Mouse (Mus musculus) olfactory bulb, adult 2 months (tissue): ENCODE data around the gene H2-M10.6. TPM values are rescaled to one million over a fixed set of nuclear protein-coding genes. Genes with fewer than 3 reads are reported as not detected.

ENCODE experiments used
- H3K27ac ChIP-seq: fragments of 200-500 bp; 2 replicates; pipeline ENCODE4 v1.5.1; 2012; ENCODE audit warnings: low read depth, low read length; ENCODE audit not compliant: insufficient read depth
- H3K4me1 ChIP-seq: fragments of 200-500 bp; 2 replicates; pipeline ENCODE4 v1.6.1; 2012; ENCODE audit warnings: low read length; ENCODE audit not compliant: control insufficient read depth, insufficient read depth
- H3K4me3 ChIP-seq: fragments of 200-500 bp; 2 replicates; pipeline ENCODE4 v1.5.1; 2012; ENCODE audit warnings: mild to moderate bottlenecking, low read depth, low read length, moderate library complexity; ENCODE audit not compliant: insufficient read depth
- CTCF ChIP-seq: fragments of 200-500 bp; IDR thresholded peaks from 2 replicates; pipeline ENCODE4 v1.5.1; 2012; ENCODE audit warnings: low read depth, mild to moderate bottlenecking, low read length, moderate library complexity; ENCODE audit not compliant: insufficient read depth
- POLR2A ChIP-seq: fragments of 200-500 bp; IDR thresholded peaks from 2 replicates; pipeline ENCODE4 v1.6.1; 2012; ENCODE audit warnings: mild to moderate bottlenecking, low read depth, low read length, moderate library complexity; ENCODE audit not compliant: insufficient read depth
- WGBS: fragments of 180-500 bp; shearing (Covaris S2); methylation state at CpG from one replicate; pipeline ENCODE4 v1.1.7; 2018; 5-methylcytosine and 5-hydroxymethylcytosine counted together
- polyA plus RNA-seq: library from polyadenylated mRNA; stranded (reverse); fragments of >200 nt; gene quantifications from 2 replicates; pipeline ENCODE4 v1.2.4, GENCODE M21; 2012; ENCODE audit warnings: low replicate concordance; ENCODE audit not compliant: missing spikeins, insufficient read depth, insufficient read length

The H2-M10.6 gene
- polyA plus RNA-seq, 1 experiment = not detected

- TF ChIP-seq POLR2A (no peak), CTCF (no peak)
- no peak overlapping the region for H3K4me3 ChIP-seq
- H3K4me1 ChIP-seq = peaks cover 2% of the 10 kb centered on the region; the same call in 1 of the 2 replicates
- H3K27ac ChIP-seq = no peak overlapping the region
- 92% methylated on average over 5 of the region's 5 CpGs for WGBS
These were observed 27.0 kb downstream of the H2-M10.6 start for GRCm38 (mm10) chr17:36839001-36839400.

GRCm38 (mm10) chr17:36839931-36840330 is 28.0 kb downstream of the H2-M10.6 start:
- no peak overlapping the region for H3K27ac ChIP-seq
- WGBS = 87% methylated on average over 3 of the region's 3 CpGs
- TF ChIP-seq POLR2A (no peak), CTCF (no peak)
- H3K4me1 ChIP-seq = peaks cover 2% of the 10 kb centered on the region; the same call in 1 of the 2 replicates
- H3K4me3 ChIP-seq = no peak overlapping the region

GRCm38 (mm10) chr17:36840961-36841445 is 29.0 kb downstream of the H2-M10.6 start:
- Histone ChIP-seq H3K4me3 (no peak overlapping the region), H3K4me1 (peaks cover 2% of the 10 kb centered on the region; the same call in 1 of the 2 replicates)
- TF ChIP-seq POLR2A = no peak
- no peak for TF ChIP-seq CTCF

GRCm38 (mm10) chr17:36843696-36844095 is 31.7 kb downstream of the H2-M10.6 start:
- H3K4me1 ChIP-seq = peaks cover 2% of the 10 kb centered on the region; the same call in 1 of the 2 replicates
- 75% methylated on average over 7 of the region's 7 CpGs for WGBS
- no peak for TF ChIP-seq POLR2A
- no peak for TF ChIP-seq CTCF
- H3K27ac ChIP-seq = no peak overlapping the region
- H3K4me3 ChIP-seq = no peak overlapping the region

More at GRCm38 (mm10) chr17:36840961-36841445, 29.0 kb downstream of the H2-M10.6 start:
- no peak overlapping the region for H3K27ac ChIP-seq

- Histone ChIP-seq H3K4me1 (no peaks in the 10 kb centered on the region; the same call in 1 of the 2 replicates), H3K27ac (no peak overlapping the region), H3K4me3 (no peak overlapping the region)
- no peak for TF ChIP-seq POLR2A
These were observed 32.3 kb downstream of the H2-M10.6 start for GRCm38 (mm10) chr17:36844286-36844719.

- Histone ChIP-seq H3K27ac (no peak overlapping the region), H3K4me3 (no peak overlapping the region), H3K4me1 (no peaks in the 10 kb centered on the region; the same call in 1 of the 2 replicates)
- WGBS = 43% methylated on average over 1 of the region's 1 CpGs
- no peak for TF ChIP-seq POLR2A
- TF ChIP-seq CTCF = no peak
These were observed 32.8 kb downstream of the H2-M10.6 start for GRCm38 (mm10) chr17:36844725-36845124.

- 70% methylated on average over 5 of the region's 5 CpGs for WGBS
- no peak overlapping the region for H3K27ac ChIP-seq
- TF ChIP-seq POLR2A (no peak), CTCF (no peak)
- no peak overlapping the region for H3K4me3 ChIP-seq
- H3K4me1 ChIP-seq = no peaks in the 10 kb centered on the region; the same call in 1 of the 2 replicates
These were observed 36.9 kb downstream of the H2-M10.6 start for GRCm38 (mm10) chr17:36848911-36849310.

GRCm38 (mm10) chr17:36849992-36850391 is 38.0 kb downstream of the H2-M10.6 start:
- Histone ChIP-seq H3K27ac (no peak overlapping the region), H3K4me3 (no peak overlapping the region), H3K4me1 (no peaks in the 10 kb centered on the region; the same call in 1 of the 2 replicates)
- 89% methylated on average over 2 of the region's 2 CpGs for WGBS
- TF ChIP-seq CTCF (no peak), POLR2A (no peak)

GRCm38 (mm10) chr17:36851200-36851599 is 39.2 kb downstream of the H2-M10.6 start:
- TF ChIP-seq POLR2A (no peak), CTCF (no peak)
- WGBS = 85% methylated on average over 5 of the region's 5 CpGs
- Histone ChIP-seq H3K4me3 (no peak overlapping the region), H3K27ac (no peak overlapping the region), H3K4me1 (no peaks in the 10 kb centered on the region; the same call in 1 of the 2 replicates)
